Mouse (Mus musculus) intestine, postnatal 0 days (tissue): ENCODE measurements around the gene Olfr750. TPM values are rescaled to one million over a fixed set of nuclear protein-coding genes. Genes with fewer than 3 reads are reported as not detected.

Experiments used
- ATAC-seq: fragments of 200-750 bp; cut with Nextera tagmentation; 2 replicates; pipeline ENCODE4 v1.8.0; 2017; ENCODE audit warnings: mild to moderate bottlenecking, moderate TSS enrichment, moderate library complexity
- H3K27ac ChIP-seq: fragments of 300-500 bp; sonication (generic); 2 replicates; pipeline ENCODE4 v1.5.1; 2014; ENCODE audit warnings: mild to moderate bottlenecking, low read depth, low read length, moderate library complexity
- H3K27me3 ChIP-seq: fragments of 300-500 bp; sonication (generic); replicated peaks from 2 replicates; pipeline ENCODE4 v1.6.1; 2014; ENCODE audit warnings: low read length, mixed read lengths; ENCODE audit not compliant: control insufficient read depth, insufficient read depth
- H3K36me3 ChIP-seq: fragments of 300-500 bp; sonication (generic); 2 replicates; pipeline ENCODE4 v1.6.1; 2014; ENCODE audit warnings: mild to moderate bottlenecking, moderate library complexity; ENCODE audit not compliant: control insufficient read depth, insufficient read depth
- H3K4me1 ChIP-seq: fragments of 300-500 bp; sonication (generic); replicated peaks from 2 replicates; pipeline ENCODE4 v1.6.1; 2014; ENCODE audit warnings: antibody characterized with exemption, low read length, mixed read lengths; ENCODE audit not compliant: control insufficient read depth, insufficient read depth
- H3K4me2 ChIP-seq: fragments of 300-500 bp; sonication (generic); replicated peaks from 2 replicates; pipeline ENCODE4 v1.6.1; 2014; ENCODE audit warnings: low read depth, mild to moderate bottlenecking, moderate library complexity
- H3K4me3 ChIP-seq: fragments of 300-500 bp; sonication (generic); 2 replicates; pipeline ENCODE4 v1.5.1; 2014; ENCODE audit warnings: low read depth, low read length
- H3K9ac ChIP-seq: fragments of 300-500 bp; sonication (generic); 2 replicates; pipeline ENCODE4 v1.6.1; 2014; ENCODE audit warnings: mild to moderate bottlenecking, low read depth, low read length
- H3K9me3 ChIP-seq: fragments of 300-500 bp; sonication (generic); 2 replicates; pipeline ENCODE4 v1.6.1; 2016; ENCODE audit warnings: mixed run types; ENCODE audit not compliant: control insufficient read depth
- CTCF ChIP-seq: sonication (generic); IDR thresholded peaks from 2 replicates; pipeline ENCODE4 v1.5.1; 2016; ENCODE audit warnings: low read depth, mild to moderate bottlenecking, control low read depth, antibody characterized with exemption, moderate library complexity
- WGBS: fragments of 180-500 bp; shearing (Covaris S2); extraction: QIAGEN DNeasy Blood & Tissue Kit; methylation state at CpG from one replicate; pipeline ENCODE4 v1.1.7; 2014; 5-methylcytosine and 5-hydroxymethylcytosine counted together
- polyA plus RNA-seq: library from polyadenylated mRNA; unstranded; fragments of >200 nt; fragmentation: Nextera tagmentation; extraction: Ambion mirVana; gene quantifications from 2 replicates; pipeline ENCODE4 v1.2.1, GENCODE M21; 2015

Olfr750 gene
- polyA plus RNA-seq, 1 experiment from 2014 or later: not detected

DNA sequence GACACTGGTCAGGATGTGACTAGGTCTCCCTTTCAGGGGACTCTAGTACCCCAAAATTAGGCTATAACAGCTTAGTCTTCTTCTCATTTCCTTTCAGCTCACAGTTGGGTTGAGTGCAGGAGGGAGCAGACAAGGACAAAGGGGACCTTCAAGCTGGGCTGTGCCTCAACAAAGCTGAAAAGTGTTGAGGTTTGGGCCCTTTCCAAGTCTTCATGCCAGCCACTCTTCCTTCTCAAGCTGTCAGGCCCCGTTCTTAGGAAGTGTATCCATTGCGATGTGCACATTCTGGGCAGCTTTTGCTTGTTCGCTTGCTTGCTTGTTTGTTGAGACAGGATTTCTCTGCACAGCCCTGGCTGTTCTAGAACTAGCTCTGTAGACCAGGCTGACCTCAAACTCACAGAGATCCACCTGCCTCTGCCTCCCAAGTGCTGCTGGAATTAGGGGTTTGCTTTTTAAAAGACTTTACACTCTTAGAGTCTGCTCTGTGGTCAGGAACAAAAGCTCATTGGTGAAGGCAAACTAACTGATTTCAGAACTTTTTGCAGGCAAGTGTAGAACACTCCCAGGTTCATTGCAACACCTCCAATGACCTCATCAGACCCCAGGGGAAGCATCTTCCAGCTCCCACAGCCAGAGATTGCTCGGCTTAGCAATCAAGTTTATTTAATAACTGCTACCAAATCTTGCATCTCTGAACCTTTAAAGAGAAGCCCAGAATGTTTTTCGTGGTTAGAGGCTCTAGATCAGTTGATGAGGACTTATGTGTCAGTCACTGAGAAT, 20.1 kb upstream of the Olfr750 start:
- 73% methylated on average over 5 of the region's 5 CpGs for WGBS
- ATAC-seq: no peak
- 0 out of 2 replicates have a peak overlapping the region, but pooled peaks have one; percentile 15 for H3K27ac ChIP-seq

DNA sequence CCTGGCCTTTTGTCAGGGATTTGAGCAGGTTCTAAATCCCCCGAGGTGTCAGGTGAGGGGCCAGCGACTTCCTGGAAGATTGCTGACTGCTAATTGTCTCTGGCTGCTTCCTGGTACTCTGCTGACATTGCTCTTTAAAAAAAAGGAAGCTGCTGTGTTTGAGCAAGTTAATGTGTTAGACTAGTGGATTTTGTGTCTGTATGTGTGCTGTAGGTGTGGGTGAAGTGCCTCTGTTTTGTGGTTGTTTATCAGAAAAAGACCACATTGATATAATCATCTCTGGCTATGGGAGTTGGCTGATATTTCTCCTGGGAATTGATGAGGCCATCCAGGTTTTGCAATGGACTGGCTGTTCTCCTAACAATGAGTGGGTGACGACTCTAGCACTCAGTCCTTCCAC, 19.3 kb upstream of the Olfr750 start:
- Histone ChIP-seq H3K4me1 (no peaks in the 10 kb centered on the region; the same call in 1 of the 2 replicates), H3K27me3 (no peaks in the 10 kb centered on the region), H3K4me3 (no peak overlapping the region), H3K9ac (no peak overlapping the region), H3K4me2 (peak overlapping the region; percentile 7; the same call in 1 of the 2 replicates), H3K9me3 (no peaks in the 10 kb centered on the region), H3K27ac (0 out of 2 replicates have a peak overlapping the region, but pooled peaks have one; percentile 15), H3K36me3 (no peaks in the 10 kb centered on the region)
- 15% methylated on average over 3 of the region's 3 CpGs for WGBS
- no peak for ATAC-seq
- no peak for TF ChIP-seq CTCF

More for the DNA sequence above, 20.1 kb upstream of the Olfr750 start:
- Histone ChIP-seq H3K4me1 (no peaks in the 10 kb centered on the region; the same call in 1 of the 2 replicates), H3K9ac (no peak overlapping the region), H3K36me3 (no peaks in the 10 kb centered on the region), H3K9me3 (no peaks in the 10 kb centered on the region), H3K4me3 (no peak overlapping the region), H3K27me3 (no peaks in the 10 kb centered on the region), H3K4me2 (no peak overlapping the region)
- no peak for TF ChIP-seq CTCF

DNA sequence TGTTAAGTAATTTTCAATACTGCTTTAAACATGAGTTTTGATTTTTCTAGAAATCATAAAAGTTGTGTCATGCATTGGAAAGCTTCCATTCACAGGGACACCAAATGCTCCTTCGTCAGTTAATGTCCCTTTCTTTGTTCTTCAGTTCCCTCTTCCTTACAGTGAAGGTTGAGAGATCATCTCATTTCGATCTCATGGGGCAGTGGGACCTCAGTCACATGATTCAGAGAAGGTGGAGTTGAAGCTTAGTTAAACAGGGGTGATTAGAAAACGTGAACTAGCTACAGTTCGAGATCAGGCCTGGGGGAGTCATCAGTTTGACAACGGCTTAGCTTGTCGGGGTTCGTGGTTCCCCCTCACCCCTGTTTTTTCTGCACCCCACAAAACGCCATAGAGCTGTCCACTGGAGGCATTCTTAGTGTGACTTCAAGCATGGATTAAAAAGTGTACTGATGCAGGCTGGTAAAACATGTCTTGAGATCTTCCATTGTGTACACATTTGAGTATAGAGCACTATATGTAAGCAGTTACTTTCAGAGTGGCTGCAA, 17.9 kb upstream of the Olfr750 start:
- no peak for TF ChIP-seq CTCF
- Histone ChIP-seq H3K27ac (0 out of 2 replicates have a peak overlapping the region, but pooled peaks have one; percentile 28), H3K9me3 (no peaks in the 10 kb centered on the region), H3K4me2 (peak overlapping the region; percentile 82), H3K27me3 (no peaks in the 10 kb centered on the region), H3K9ac (no peak overlapping the region), H3K4me1 (no peaks in the 10 kb centered on the region; the same call in 1 of the 2 replicates), H3K36me3 (no peaks in the 10 kb centered on the region), H3K4me3 (peak overlapping the region; percentile 76; the same call in 1 of the 2 replicates)
- ATAC-seq: no peak
- 30% methylated on average over 8 of the region's 8 CpGs for WGBS

DNA sequence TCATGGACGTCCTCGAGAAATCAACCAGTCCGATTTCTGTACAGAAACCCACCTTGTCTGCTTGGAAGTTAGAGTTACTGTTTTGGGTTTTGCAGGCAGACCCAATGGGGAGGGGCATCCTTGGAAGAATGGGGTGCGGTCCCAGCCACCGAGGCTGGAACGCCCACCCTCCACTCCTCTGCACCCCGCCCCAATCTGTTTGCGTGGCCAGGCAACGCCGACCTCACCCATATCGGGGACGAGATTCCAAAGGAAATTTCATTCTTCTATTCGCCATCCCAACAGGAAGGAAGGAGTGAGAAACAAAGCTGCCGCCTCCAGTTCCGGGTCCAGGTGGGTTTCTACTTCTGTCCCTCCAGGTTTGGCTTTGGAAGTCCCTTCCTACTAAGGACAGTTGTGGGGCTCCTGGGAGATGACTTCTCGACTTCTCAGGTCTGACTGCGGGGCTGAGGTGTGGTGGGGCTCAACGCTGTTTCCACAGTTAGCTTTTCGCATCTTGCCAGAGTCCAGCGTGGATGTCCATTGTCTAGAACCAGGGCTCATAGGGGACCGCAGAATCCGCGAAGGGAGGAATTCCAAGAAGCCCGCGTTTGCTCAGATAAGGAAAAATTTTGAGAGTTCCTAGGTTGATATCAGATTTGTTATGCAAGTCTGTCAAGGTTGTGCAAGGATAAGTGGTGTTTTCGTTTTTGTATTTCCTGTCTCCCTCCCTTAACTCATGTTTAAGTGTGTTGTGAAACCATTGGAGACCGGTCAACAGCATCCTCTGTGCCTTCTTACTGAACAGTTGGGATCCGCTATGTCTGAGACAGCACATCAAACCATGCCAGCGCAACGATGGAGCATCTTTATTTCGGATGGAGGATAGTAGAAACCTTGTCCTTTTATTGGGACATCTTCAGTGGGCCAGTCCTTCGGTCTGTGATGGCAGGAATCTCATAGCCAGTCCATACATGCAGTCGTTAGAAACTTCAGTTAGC, 17.0 kb upstream of the Olfr750 start, which contains the start of the genes Rnase4 and Ang:
Gene Rnase4, plus strand, starts transcription at position 157 of the 980 bp plus-strand sequence.
Gene Ang, plus strand, starts transcription at position 230 of the 980 bp plus-strand sequence.
- ATAC-seq: no peak
- no peaks in the 10 kb centered on the region; the same call in 1 of the 2 replicates for H3K4me1 ChIP-seq
- H3K4me2 ChIP-seq: peak within 1 kb of the TSS; percentile 82
- H3K36me3 ChIP-seq: no peaks in the 10 kb centered on the region
- no peaks in the 10 kb centered on the region for H3K9me3 ChIP-seq
- H3K9ac ChIP-seq: peak within 1 kb of the TSS; percentile 68
- peak within 1 kb of the TSS; percentile 76 for H3K4me3 ChIP-seq
- TF ChIP-seq CTCF: no peak
- 4% methylated on average over 33 of the region's 33 CpGs for WGBS
- H3K27ac ChIP-seq: peak within 1 kb of the TSS; percentile 93
- H3K27me3 ChIP-seq: no peaks in the 10 kb centered on the region

DNA sequence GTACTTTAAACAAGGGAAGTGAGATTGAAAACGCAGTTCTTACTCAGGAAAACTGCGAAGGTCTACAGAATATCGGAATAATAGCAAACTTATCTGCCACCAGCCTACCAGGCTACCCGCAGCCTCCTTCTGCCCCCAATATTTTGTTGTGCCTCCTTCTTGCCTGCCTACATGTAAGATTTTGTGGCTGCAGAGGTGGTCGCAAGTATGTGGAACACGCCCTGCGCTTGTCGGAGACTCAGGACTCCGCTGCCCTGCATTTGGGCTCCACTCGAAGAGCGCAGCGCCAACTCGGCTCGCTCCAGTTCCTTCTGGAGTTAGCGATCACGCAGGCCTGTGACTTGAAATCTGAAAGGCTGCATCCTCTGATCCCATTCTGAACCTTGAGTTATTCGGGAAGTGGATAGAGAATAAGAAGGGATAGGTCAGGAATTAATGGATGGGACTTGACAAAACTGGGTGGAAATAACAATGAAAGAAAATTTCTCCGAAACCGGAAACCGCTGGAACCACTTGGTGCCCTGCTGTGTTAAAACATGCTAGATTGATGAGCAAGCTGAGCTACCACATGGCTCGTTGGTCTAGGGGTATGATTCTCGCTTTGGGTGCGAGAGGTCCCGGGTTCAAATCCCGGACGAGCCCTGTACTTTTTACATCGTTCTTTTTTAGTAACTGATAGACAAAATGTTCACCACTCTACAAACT, 16.0 kb upstream of the Olfr750 start:
- peak; percentile 50 for ATAC-seq
- Histone ChIP-seq H3K9ac (peak overlapping the region; percentile 68), H3K4me3 (peak overlapping the region; percentile 76), H3K36me3 (no peaks in the 10 kb centered on the region), H3K9me3 (no peaks in the 10 kb centered on the region), H3K27ac (peak overlapping the region; percentile 93), H3K4me2 (peak overlapping the region; percentile 82), H3K4me1 (no peaks in the 10 kb centered on the region; the same call in 1 of the 2 replicates), H3K27me3 (no peaks in the 10 kb centered on the region)
- WGBS: under 1% methylated on average over 27 of the region's 27 CpGs
- TF ChIP-seq CTCF: no peak
